Mouse (Mus musculus) embryo, embryonic 10.5 days (tissue): ENCODE results near the gene Map1b.

Experiments
- DNase-seq: peaks from one replicate; pipeline ENCODE4 v3.0.0-alpha.2; 2015; ENCODE audit warnings: low spot score

Map1b gene

GRCm38 (mm10) chr13:99516448-99516881 lies at the start of gene Map1b:
Map1b (minus strand) TSS chr13:99516540.
- peak; percentile 90 for DNase-seq

DNA sequence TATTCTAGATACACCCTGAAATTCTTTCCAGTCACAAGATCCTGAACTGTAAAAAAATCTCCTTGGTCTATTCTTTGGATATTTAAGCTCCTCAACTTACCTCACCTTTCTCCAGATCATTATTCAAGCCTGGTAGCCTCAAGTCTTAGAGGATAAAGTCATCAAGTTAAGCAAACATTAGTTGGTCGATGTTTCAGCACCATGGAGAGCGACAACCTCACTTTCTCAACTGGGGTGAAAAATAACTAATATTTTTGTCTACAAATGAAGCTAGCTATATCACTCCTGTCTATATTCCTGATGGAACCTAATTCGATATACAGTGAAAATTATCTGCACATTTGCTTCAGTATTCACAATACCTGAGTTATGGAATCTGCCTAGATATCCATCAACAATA lies 48.0 kb upstream of the Map1b start:
- peak; percentile 83 for DNase-seq

- DNase-seq: no peak
Measured at GRCm38 (mm10) chr13:99563021-99563420, 46.7 kb upstream of the Map1b start.

DNA sequence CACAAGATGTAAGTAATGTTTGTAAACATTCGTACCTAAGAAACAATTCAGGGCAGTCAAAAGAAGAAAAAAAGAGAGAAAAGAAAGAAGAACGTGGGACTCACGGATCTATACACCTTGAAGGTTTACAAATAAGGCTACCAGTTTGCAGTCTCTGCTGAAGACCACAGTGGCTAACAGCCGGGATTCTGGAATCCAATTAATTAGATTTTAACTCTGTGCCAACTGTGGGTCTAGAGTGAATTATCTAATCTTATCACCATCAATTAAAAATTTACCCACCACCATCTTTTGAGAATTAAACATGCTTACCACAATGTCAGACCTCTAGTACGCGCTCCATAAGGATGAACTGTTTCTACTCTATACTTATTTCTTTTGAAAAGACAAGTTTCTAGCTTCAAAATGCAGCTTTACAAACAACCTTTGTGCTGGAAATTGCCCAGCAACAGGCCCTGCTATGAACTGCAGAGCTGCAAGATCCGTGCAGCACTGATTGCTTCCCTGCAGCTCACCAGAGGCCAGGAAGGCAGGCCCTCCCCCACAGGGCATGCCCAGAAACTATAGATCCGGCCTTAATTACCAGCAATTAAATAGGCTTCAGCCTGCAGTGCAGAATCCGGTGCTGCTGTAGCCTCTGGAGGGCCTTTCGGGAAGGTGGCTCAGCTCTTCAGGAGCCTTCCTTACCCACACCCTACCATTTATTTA lies 45.7 kb upstream of the Map1b start:
- peak; percentile 54 for DNase-seq

GRCm38 (mm10) chr13:99560674-99561639 lies 44.6 kb upstream of the Map1b start:
- DNase-seq: no peak

- no peak for DNase-seq
Measured at GRCm38 (mm10) chr13:99558216-99558906, 42.0 kb upstream of the Map1b start.

DNA sequence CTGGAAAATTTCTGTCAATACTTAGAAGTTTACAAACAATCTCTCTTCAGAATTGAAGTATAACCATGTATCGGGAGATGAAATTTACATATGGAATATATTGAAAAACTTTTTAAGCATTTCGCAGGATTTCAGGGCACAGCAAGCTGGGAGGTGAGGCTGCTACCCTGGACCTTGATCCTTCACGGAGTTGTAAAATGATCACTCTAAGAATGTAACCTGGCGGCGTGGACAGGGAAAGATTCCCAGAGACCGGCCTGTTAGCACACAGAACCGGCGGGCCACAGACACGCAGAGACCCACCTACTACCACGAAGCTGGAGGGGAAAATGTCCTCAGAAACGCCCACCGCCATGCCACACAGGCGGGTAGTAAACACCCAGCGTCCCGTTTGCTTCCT lies 41.5 kb upstream of the Map1b start:
- no peak for DNase-seq

- no peak for DNase-seq
Measured at GRCm38 (mm10) chr13:99557331-99557730, 41.0 kb upstream of the Map1b start.

DNA sequence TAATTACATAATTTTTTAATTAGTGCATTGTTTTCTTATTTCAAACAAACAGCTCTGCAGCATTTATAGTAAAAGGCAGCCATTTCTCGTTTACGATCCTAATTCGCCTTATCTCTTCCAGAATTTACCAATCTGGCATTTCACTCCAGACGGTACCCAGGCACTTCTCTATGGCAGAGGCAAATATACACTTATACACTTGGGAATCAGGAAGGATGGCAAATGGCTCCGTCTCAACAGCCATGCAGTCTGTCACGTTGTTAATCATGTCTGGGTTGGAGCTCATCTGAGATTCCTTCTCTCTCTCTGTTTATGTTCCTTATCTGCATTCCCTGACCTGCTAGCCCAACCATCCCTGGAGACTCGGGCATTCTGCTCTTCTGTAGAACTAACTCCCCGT lies 38.6 kb upstream of the Map1b start:
- DNase-seq: no peak

GRCm38 (mm10) chr13:99554466-99554865 lies 38.1 kb upstream of the Map1b start:
- no peak for DNase-seq

DNA sequence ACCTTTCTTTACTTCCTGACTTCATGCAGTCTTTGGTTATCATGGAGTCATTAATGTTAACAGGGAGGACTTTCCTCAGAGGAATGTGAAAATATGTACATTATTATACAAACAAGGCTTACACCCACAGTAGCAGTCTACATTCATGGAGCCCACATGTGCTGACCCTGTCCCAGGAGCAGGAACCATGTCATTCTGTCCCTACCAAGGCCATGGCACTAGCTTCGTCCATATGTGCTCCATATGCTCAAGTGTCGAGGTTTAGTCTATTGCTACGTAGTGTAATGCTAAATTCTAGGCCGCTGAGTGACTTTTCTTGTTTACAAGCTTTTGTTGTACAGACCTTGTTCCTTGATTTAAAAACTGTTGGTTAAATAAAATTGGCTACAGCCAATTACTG lies 36.0 kb upstream of the Map1b start:
- DNase-seq: no peak

GRCm38 (mm10) chr13:99550679-99551369 lies 34.5 kb upstream of the Map1b start:
- no peak for DNase-seq

GRCm38 (mm10) chr13:99550060-99550459 lies 33.7 kb upstream of the Map1b start:
- DNase-seq: no peak

DNA sequence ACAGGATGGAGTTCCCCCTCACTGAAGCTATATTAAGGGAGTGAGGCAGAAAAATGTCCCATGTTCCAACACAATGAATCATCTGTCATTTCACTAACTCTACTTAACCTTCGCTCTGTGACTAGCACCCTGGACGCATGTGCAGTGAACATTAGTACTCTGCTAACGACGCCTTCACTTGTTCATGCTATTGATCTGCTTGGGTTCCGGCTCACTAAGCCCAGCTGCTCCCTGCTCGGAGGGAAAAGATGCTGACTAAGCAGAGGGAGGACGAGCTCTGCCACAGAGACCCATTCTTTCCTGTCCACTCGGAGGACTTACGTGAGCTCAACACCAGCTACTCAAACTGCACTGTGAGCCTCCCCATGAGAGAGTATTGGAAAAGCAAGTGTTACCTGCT lies 33.2 kb upstream of the Map1b start:
- DNase-seq: peak; percentile 62

- DNase-seq: no peak
Measured at GRCm38 (mm10) chr13:99546832-99547231, 30.5 kb upstream of the Map1b start.

GRCm38 (mm10) chr13:99545201-99545600 lies 28.9 kb upstream of the Map1b start:
- DNase-seq: no peak

GRCm38 (mm10) chr13:99541429-99542267 lies 25.3 kb upstream of the Map1b start:
- no peak for DNase-seq

DNA sequence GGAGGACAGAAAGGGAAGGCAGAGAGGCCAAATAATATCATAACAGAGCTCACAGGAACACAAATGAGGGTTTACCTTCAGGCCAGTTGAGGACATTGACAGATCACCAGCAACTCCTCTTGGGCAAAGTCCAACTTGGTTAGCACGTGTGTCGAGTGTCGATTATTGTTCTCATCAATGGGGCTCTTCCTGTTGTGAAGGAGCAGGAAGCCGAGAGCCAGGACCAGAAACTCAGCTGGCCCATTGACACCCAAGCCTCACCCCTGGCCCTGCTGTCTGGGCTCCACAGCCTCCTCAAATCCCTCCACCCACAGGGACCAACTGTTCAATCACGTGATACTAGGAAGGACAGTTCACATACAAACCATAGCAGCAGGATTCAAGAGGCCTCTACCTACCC lies 22.9 kb upstream of the Map1b start:
- DNase-seq: no peak

GRCm38 (mm10) chr13:99538851-99539250 lies 22.5 kb upstream of the Map1b start:
- DNase-seq: no peak

DNA sequence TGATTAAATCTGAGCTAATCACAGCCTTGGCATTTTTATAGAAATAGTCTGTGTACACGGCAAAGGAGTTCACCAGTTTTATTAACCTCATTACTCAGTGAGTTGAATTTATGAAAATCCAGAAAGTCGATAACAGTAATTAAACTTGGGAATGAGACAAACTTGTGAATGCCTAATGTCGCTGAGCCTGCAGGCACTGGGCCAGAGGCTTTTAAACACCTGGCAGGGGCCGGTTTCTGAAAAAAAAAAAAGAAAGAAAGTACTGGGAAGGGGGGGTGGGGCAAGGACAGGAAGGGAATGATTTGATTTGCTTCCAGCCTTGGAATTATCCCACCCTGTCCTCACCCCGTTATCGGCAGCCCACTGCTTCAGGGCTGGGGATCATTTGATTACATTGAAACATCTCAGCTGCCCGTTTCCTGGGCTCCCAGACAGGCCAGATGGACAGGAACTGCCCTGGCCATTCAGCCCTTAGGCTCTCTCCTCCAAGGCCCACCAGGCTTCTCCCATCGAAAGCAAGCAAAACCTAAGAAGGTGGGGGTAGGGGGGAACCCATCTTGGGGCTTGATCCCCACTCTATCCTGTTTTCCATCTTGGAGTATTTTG lies 21.7 kb upstream of the Map1b start:
- DNase-seq: no peak

GRCm38 (mm10) chr13:99528456-99528855 lies 12.1 kb upstream of the Map1b start:
- DNase-seq: no peak
